Mouse (Mus musculus) kidney, adult 9 months (tissue): ENCODE data around the gene Habp2.

Experiments used
- DNase-seq: peaks from one replicate; pipeline ENCODE4 v3.0.0; 2022

The Habp2 gene

DNA sequence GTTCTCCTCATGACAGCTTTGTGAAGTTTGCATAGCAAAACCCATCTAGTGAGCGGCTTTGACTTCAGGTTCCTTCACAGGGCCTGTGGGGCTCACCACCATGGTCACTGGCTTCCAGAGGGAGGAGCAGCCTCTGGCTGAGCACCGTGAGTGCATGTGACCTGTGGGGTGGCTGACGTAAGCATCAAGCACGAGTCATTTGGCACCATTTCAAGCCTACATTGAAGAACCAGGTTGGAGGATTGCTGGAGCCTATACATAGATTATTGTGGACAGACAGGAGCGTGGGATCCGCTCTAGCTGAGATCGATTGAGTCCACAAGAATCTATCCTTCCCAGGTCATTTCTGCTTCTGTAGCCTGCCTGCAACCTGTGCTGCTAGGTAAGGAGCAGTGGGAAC lies at the start of gene Habp2:
Gene Habp2, plus strand, starts transcription at position 272 of the 400 bp plus-strand sequence.
- DNase-seq = peak; percentile 54

GRCm38 (mm10) chr19:56238501-56238900 lies 48.4 kb upstream of the Habp2 start:
- peak; percentile 10 for DNase-seq

- no peak for DNase-seq
These were observed 41.7 kb upstream of the Habp2 start for GRCm38 (mm10) chr19:56245201-56245600.

- DNase-seq = no peak
These were observed 34.1 kb upstream of the Habp2 start for GRCm38 (mm10) chr19:56252815-56253214.

DNA sequence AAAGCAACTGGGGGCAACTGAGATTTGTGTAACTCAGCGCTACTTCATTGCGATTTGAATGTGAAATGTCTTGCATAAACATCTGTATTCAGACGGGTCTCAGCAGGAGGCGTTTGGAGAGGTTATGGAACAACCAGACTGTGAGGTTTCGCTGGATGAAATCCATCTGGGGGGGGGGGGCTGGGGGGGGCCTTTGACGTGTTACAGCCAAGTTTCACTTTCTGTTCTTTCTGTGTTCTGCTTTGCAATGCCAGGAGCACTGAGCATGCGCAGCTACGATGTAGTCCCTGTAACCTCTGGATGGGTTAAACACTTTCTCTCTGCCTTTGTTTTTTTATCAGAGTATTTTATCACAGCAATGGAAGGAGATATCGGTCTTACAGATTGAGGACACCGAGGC lies 33.7 kb upstream of the Habp2 start:
- no peak for DNase-seq

DNA sequence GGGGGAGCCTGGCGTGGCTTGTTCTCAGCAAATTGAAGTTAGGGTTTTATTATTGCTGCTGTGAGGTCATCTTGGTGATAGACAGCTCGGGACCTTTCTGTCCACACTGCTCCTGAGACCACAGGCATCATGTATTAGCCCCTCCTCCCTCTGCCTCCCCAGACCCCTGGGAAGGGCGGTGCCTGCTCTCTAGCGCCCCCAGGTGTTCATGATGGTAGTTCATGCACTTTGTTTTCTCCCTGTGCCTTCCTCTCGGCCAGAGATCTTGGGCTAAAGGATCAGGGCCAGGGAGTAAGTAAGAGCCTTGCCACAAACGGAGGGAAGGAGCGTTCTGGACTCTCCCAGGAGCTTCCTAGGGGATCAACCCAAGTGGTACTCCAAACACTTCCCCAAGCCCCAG lies 32.2 kb upstream of the Habp2 start:
- no peak for DNase-seq

GRCm38 (mm10) chr19:56255506-56255905 lies 31.4 kb upstream of the Habp2 start:
- peak; percentile 48 for DNase-seq

GRCm38 (mm10) chr19:56256235-56256634 lies 30.7 kb upstream of the Habp2 start:
- no peak for DNase-seq

DNA sequence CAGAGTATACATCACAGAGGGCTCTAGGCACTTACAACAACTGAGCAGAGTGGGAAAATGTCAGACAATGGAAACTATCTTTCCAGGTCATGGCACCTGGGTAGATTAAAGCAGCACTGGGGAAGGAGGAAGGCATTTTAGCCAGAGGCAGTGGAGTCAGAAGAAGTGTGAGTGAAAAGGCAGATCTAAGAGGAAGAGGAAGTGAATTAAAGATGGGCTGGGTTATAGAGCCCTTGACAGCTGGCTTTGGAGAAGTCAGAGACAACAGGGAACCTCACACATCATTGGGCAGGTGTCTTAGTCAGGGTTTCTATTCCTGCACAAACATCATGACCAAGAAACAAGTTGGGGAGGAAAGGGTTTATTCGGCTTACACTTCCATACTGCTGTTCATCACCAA lies 30.2 kb upstream of the Habp2 start:
- no peak for DNase-seq

DNA sequence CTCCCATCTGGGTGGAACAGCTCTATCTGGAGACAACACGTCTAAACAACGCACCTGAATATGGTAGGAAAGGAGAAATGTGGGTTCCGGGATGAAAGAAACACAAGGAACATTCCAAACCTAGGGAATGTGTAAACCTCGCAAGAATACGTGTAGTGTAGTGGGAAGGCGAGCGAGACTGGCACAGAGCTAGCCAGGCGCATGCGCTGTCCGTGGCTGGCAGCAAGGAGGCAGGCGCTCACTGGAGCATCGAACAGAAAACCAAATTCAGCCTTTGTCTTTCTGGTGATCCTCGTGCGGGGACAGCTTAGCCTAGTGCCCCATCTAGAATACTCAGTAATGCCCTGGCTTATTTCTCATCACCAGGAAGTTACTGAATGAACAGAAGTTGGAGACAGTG lies 23.2 kb upstream of the Habp2 start:
- peak; percentile 30 for DNase-seq

- DNase-seq = peak; percentile 50
These were observed 22.8 kb upstream of the Habp2 start for GRCm38 (mm10) chr19:56264175-56264574.

DNA sequence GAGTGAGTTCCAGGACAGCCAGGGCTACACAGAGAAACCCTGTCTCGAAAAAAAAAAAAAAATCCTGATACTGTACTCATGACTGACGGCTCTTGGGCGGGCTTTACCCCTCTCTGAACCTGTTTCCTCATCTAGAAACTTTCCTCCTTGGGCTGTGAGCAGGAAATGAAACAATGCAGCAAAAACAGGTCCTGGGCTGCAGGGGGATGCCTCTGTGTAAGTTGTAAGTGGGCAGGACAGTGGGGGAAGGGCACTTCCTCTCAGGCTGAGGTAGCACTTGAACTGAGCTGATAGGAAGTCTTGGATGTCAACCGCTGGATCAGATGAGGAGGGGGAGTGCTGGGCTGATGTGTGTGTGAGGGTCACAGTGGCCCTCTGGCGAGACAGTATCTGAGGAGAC lies 21.8 kb upstream of the Habp2 start:
- no peak for DNase-seq

- DNase-seq = no peak
These were observed 14.9 kb upstream of the Habp2 start for GRCm38 (mm10) chr19:56272081-56272480.

DNA sequence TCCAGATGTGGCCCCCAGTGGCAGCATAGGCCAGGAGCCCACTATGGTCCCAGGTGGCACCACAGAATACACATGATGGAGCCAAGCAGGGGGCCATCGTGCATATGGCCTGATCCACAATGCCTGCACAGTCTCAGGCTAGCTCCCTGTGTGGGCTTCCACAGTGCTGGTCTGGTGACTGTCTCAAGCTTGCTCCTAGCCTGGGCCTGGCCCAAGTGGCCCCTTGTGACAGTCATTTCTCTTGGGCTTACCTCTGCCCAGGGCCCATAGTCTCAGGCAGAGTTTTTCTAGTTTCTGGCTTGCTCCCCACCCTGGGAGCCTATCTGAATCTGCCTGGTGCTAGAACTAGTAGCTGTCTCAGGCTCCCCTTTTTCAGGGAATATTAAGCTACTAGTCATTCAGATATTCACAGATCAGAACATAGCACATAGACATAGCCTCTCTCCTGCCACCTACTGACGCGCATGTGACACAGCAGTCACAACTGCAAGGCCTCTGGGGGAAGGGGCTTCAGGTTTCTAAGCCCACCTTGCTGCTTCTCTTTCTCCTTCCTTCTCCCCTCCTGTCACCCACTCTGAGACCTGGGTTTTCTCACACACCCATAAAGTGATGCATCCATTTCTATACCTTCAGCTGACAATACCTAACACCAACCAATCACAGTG lies 9.7 kb upstream of the Habp2 start:
- DNase-seq = no peak

DNA sequence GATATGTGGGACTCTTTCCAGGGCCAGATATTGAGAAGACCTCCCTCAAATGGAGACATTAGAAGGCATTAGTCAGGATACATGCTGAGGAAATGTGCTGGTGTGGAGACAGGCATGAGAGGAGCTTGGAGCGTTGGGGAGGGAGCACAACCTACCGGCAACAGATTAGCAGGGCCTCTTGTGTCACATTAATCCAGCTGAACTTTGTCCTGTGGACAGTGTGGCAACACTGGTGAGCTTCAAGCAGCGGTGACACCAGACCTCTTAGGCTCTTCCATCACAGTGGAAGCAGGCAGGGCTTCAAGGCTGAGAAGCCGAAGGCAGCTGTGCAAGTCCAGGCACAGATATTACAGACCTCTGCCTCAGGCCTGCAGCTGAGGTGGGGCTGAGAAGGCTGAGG lies 9.0 kb upstream of the Habp2 start:
- no peak for DNase-seq

- DNase-seq = no peak
These were observed 8.6 kb upstream of the Habp2 start for GRCm38 (mm10) chr19:56278366-56278765.

GRCm38 (mm10) chr19:56285222-56285621 lies 1.7 kb upstream of the Habp2 start:
- DNase-seq = no peak

DNA sequence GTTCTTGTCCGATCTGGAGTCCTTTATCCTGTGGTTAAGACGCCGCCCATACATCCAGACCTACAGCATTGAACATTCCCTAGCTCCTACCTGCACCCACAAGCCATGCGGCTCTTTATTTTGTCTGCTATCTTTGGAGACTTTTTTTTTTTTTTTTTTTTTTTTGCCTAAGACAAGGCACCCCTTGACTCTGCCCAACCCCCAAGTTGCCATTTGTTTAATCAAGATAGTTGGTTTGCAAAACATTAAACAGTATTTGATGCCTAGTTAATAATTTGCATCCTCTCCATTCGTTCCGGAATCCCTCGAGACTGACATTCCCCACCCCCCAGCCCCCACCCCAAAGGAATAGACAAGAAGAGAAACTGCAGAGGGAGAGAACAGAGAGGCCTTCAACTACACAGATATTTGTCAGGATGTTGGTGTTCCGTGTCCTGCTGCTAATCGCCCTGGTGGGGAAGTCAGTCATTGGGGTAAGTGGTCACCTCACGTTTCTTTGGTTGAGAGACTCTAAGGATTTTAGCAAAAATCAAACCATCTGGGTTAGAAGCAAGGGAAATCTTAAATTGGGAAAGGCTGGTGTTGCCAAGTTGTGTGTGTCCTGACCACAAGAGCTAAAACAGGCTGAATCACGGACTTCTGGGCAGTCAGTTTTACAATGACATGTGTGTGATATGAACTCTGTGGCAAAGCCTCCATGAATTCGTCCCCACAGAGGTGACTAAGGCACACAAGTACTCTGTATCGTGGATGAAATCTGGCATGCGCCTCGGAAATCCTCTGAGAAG lies 837 bp downstream of the Habp2 start:
- peak; percentile 56 for DNase-seq

DNA sequence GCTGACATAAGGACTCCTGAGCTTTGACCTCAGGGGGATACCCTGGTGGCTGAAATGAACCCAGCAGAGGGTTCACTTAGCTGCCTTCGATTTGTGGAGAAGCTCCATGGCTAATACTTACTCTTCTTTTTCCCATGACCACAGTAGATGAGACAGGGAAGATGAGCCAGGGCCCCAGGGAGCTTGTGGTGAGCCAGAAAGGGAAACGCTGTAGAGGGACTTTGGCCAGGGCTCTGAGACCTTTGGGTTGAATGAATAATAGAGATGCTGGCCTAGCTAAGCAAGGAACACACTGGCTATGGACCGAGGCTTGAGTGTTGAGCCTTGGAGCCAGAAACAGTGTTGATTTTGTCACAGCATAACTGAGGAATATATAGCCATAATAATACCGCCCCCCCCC lies 1.5 kb downstream of the Habp2 start:
- DNase-seq = peak; percentile 67

DNA sequence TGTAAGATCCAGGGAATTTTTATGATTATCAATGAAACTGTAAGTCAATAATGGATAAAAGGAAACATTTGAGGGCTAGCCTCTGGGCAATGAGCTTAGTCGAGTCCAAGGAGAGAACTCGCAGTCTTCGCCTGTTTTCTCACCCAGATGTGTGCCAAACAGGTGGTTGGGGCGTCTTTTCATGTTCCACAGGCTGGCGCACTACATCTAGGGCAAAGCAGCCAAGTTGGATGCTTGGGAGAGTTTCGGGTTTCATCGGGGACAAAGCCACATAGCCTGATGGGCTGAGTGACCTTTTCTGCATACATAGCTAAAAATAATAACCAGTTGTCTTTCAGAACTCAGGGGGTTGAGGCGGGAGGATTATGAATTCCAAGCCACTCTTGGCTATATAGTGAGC lies 2.7 kb downstream of the Habp2 start:
- DNase-seq = no peak

GRCm38 (mm10) chr19:56291898-56292297 lies 5.0 kb downstream of the Habp2 start:
- DNase-seq = no peak

- no peak for DNase-seq
These were observed 5.4 kb downstream of the Habp2 start for GRCm38 (mm10) chr19:56292335-56292734.

GRCm38 (mm10) chr19:56294654-56295399 lies 7.9 kb downstream of the Habp2 start:
- peak; percentile 91 for DNase-seq

GRCm38 (mm10) chr19:56296668-56297067 lies 9.7 kb downstream of the Habp2 start:
- no peak for DNase-seq
